Mouse (Mus musculus) stomach, adult 2 months (tissue): ENCODE measurements around the gene 1700088E04Rik. TPM values are rescaled to one million over a fixed set of nuclear protein-coding genes. Genes with fewer than 3 reads are reported as not detected.

ENCODE experiments used
- polyA plus RNA-seq: library from polyadenylated mRNA; depleted of rRNA; stranded (reverse); fragments of >200 nt; gene quantifications from 2 replicates; pipeline ENCODE4 v1.2.3, GENCODE M21; 2012; rRNA removed

Gene 1700088E04Rik
- polyA plus RNA-seq = 1.8 and 2.7 TPM in 2 replicates

DNA sequence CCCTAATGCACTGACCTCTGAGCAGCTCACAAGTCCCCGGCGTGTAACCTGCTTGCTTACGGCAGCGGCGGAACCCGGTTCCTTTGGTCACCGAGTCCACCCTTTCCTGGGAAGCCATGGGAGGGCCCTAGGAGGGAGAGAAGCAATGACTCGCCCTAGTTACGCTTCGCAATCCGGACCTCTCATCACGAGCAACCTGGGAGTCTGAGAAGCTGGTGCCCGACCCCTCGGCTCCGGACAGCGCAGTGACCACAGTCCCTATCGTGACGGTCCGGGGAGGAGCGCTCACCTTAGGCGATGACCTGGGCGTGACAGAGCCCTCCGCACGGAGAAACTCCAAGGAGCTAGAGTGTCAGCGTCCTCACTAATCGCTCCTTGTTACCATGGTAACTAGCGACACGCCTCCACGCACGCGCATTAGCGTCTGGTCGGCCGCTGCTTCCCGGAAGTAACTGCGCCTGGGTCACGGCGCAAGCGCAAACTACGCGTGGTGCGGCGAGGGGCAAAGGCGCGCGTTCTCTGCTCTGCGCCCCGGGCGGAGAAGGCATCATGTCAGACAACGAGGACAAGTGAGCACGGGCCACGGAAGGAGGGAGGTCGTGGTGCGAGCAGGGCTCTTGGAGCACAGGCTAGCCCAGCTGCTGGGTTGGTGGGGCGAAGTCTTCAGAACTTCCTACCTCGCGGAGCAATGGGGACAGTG lies at the start of gene 1700088E04Rik, which contains the start of gene Polr2f:
TSS of gene 1700088E04Rik (minus strand) at position 388 of the 700 bp plus-strand sequence.
TSS of gene Polr2f (plus strand) at position 144 of the 700 bp plus-strand sequence.

DNA sequence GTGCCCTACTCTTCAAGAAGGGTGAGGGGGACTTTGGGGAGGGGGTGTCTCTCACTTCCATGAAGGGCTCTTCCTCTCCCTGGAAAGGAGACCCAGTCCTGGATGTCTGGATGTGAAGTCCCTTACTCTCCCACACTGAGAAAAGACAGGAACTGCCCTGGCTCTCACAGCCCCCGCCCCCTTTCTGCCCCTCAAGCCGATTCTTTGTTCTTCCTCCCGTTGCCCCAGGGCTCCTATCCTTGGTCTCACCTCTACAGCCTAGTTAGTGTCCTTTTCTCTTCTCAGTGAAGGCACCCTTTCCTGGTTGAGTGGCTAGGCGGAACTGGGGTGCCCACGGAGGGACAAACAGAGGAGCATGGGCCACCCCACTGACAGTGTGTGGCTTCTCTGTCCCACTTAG lies 24.1 kb upstream of the 1700088E04Rik start, which contains the start of gene Sox10:
TSS of gene Sox10 (minus strand) at position 101 of the 400 bp plus-strand sequence.

DNA sequence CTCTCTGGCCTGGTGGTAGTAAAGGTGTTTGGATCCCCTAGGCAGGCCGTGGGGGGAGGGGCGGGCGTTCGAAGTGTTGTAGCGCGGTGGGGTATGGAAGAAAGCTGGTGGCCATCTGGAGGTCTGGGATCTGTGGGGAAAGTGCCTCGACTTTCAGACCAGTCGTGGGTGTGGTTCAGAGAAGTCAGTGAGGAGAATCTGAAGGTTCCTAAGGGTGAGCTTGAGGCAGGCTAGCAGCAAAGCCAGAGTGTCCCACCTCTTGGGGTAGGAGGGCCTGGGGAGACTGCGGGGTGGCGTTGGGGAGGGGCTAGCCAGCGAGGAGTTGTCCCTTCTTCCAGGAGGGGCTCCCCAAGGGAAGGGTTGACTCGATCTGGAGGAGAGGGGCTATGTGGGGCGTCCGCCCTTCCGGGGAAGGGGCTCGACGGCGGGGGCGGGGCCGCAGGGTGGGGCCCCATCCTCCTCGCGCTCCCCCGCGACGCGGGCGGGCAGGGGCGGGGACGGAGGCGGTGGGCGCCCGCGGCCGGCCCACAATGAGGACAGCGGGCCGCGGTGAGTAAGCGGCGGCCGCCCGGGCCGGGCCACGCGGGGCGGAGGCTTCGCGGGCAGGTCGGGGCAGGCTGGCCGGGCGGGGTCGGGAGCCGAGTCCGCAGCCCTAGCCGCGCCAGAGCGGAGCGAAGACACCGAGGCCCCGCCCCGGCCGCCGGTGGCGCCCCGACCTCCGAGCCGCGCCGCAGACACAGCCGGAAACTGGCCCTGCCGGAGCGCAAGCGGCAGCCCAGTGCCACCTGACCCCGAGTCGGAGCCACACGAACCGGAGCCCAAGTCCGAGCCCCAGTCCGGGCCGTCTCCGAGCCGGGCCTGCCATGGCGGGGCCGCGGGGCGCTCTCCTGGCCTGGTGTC lies 32.4 kb downstream of the 1700088E04Rik start, which contains the start of gene Micall1:
TSS of gene Micall1 (plus strand) at position 478 of the 900 bp plus-strand sequence.

Other genes with a start within 250 kb of the 1700088E04Rik start
- gene Gm49510, start 241.6 kb downstream of the 1700088E04Rik start, polyA plus RNA-seq = 0.04 and 0.13 TPM in 2 replicates
- gene Sh3bp1, start 241.5 kb downstream of the 1700088E04Rik start, polyA plus RNA-seq = 84.9 and 94.6 TPM in 2 replicates
- gene Pdxp, start 227.3 kb downstream of the 1700088E04Rik start, polyA plus RNA-seq = 4.0 and 6.7 TPM in 2 replicates
- gene Lgals1, start 214.5 kb downstream of the 1700088E04Rik start, polyA plus RNA-seq = 167 and 196 TPM in 2 replicates
- 8.0 and 11.5 TPM in 2 replicates for gene Nol12, start 206.3 kb downstream of the 1700088E04Rik start, polyA plus RNA-seq
- 33.4 and 42.2 TPM in 2 replicates for gene Triobp, start 193.5 kb downstream of the 1700088E04Rik start, polyA plus RNA-seq
- gene H1f0, start 112.8 kb downstream of the 1700088E04Rik start, polyA plus RNA-seq = 63.2 and 88.2 TPM in 2 replicates
- 2.5 and 5.2 TPM in 2 replicates for gene Galr3, start 99.4 kb downstream of the 1700088E04Rik start, polyA plus RNA-seq
- gene Ankrd54, start 78.4 kb downstream of the 1700088E04Rik start, polyA plus RNA-seq = 65.3 and 91.0 TPM in 2 replicates
- gene Eif3l, start 66.1 kb downstream of the 1700088E04Rik start, polyA plus RNA-seq = 56.8 and 56.9 TPM in 2 replicates
- gene Micall1, start 32.4 kb downstream of the 1700088E04Rik start, polyA plus RNA-seq = 15.1 and 17.8 TPM in 2 replicates
- gene Polr2f, start 244 bp downstream of the 1700088E04Rik start, polyA plus RNA-seq = 39.6 and 43.3 TPM in 2 replicates
- 3.5 and 5.8 TPM in 2 replicates for gene Sox10, start 24.0 kb upstream of the 1700088E04Rik start, polyA plus RNA-seq
- gene Pick1, start 87.9 kb upstream of the 1700088E04Rik start, polyA plus RNA-seq = 22.0 and 22.7 TPM in 2 replicates
- gene Gm49486, start 88.1 kb upstream of the 1700088E04Rik start, polyA plus RNA-seq = 0.08 TPM in 1 of 2 replicates, not detected in the other
- 0.37 TPM in 1 of 2 replicates, not detected in the other for gene Slc16a8, start 113.5 kb upstream of the 1700088E04Rik start, polyA plus RNA-seq
- 3.0 and 7.2 TPM in 2 replicates for gene Baiap2l2, start 144.3 kb upstream of the 1700088E04Rik start, polyA plus RNA-seq
- gene Pla2g6, start 187.1 kb upstream of the 1700088E04Rik start, polyA plus RNA-seq = 8.7 and 8.8 TPM in 2 replicates
- gene Maff, start 205.4 kb upstream of the 1700088E04Rik start, polyA plus RNA-seq = 4.7 and 12.1 TPM in 2 replicates